ENCODE assay signal across 8 mouse cellular contexts in genomic region chr5:135012671-135013441, GRCm38 (mm10). TPM values are rescaled to one million over a fixed set of nuclear protein-coding genes. Genes with fewer than 3 reads are reported as not detected.
A peak's percentile ranks its signal among the peaks of the same experiment; 100 is the strongest.
DNase-seq lines count a peak whose midpoint lies in the region; ATAC-seq and TF ChIP-seq lines count a peak whose summit lies in the region.

No protein-coding gene starts in this region.

- ATAC-seq in hindbrain, embryonic 16.5 days: no peak
- ATAC-seq in hindbrain, postnatal 0 days: no peak
- ATAC-seq in limb, embryonic 11.5 days (ENCODE audit: insufficient number of reproducible peaks, low FRiP score, low TSS enrichment, low read depth): no peak
- no peak for ATAC-seq in stomach, postnatal 0 days (ENCODE audit: low FRiP score, low TSS enrichment)

- peak; percentile 67 for TF ChIP-seq CTCF in hindbrain, postnatal 0 days (IDR thresholded peaks at IDR 0.05; ENCODE audit: low read depth)
- TF ChIP-seq CTCF in stomach, postnatal 0 days (IDR thresholded peaks at IDR 0.05; ENCODE audit: low read depth): peak; percentile 71

- no peaks in the 10 kb centered on the region for H3K36me3 ChIP-seq in hindbrain, embryonic 10.5 days
- H3K36me3 ChIP-seq in hindbrain, embryonic 16.5 days (ENCODE audit: control insufficient read depth, insufficient read depth, low read length): no peaks in the 10 kb centered on the region
- no peaks in the 10 kb centered on the region for H3K36me3 ChIP-seq in hindbrain, postnatal 0 days (ENCODE audit: insufficient read depth, low read length)
- no peaks in the 10 kb centered on the region for H3K36me3 ChIP-seq in limb, embryonic 11.5 days (ENCODE audit: control insufficient read depth, insufficient read depth, low read length)
- no peaks in the 10 kb centered on the region for H3K36me3 ChIP-seq in stomach, postnatal 0 days (ENCODE audit: control insufficient read depth, insufficient read depth, low read length)

- H3K4me2 ChIP-seq in hindbrain, embryonic 16.5 days (ENCODE audit: low read length): no peak overlapping the region; the same call in 1 of the 2 replicates
- peak overlapping the region; percentile 41 for H3K4me2 ChIP-seq in hindbrain, postnatal 0 days (ENCODE audit: low read depth, low read length)
- peak overlapping the region; percentile 27 for H3K4me2 ChIP-seq in limb, embryonic 11.5 days (ENCODE audit: low read depth, severe bottlenecking)
- H3K4me2 ChIP-seq in stomach, postnatal 0 days (replicated peaks; ENCODE audit: low read depth): peak overlapping the region; percentile 42

- H3K27me3 ChIP-seq in hindbrain, embryonic 10.5 days (ENCODE audit: insufficient read depth, poor library complexity, severe bottlenecking): peaks cover 16% of the 10 kb centered on the region
- H3K27me3 ChIP-seq in hindbrain, embryonic 16.5 days (replicated peaks; ENCODE audit: control insufficient read depth, insufficient read depth, low read length): no peaks in the 10 kb centered on the region
- H3K27me3 ChIP-seq in hindbrain, postnatal 0 days (ENCODE audit: insufficient read depth, low read length): no peaks in the 10 kb centered on the region
- no peaks in the 10 kb centered on the region for H3K27me3 ChIP-seq in limb, embryonic 11.5 days (ENCODE audit: control insufficient read depth, insufficient read depth, low read length)
- H3K27me3 ChIP-seq in stomach, postnatal 0 days (ENCODE audit: control insufficient read depth, insufficient read depth, low read length): no peaks in the 10 kb centered on the region

- no peak overlapping the region for H3K9ac ChIP-seq in hindbrain, embryonic 16.5 days (ENCODE audit: low read depth, low read length)
- no peak overlapping the region for H3K9ac ChIP-seq in hindbrain, postnatal 0 days (replicated peaks; ENCODE audit: low read length)
- no peak overlapping the region for H3K9ac ChIP-seq in limb, embryonic 11.5 days (ENCODE audit: low read length)
- H3K9ac ChIP-seq in stomach, postnatal 0 days (ENCODE audit: low read length): no peak overlapping the region

- 3% methylated on average over 16 of the region's 16 CpGs for WGBS in hindbrain, embryonic 10.5 days
- 3% methylated on average over 14 of the region's 16 CpGs for WGBS in hindbrain, embryonic 16.5 days
- 4% methylated on average over 15 of the region's 16 CpGs for WGBS in hindbrain, postnatal 0 days
- 2% methylated on average over 16 of the region's 16 CpGs for whole genome bisulfite sequencing in limb, embryonic 11.5 days
- WGBS in stomach, postnatal 0 days: 14% methylated on average over 13 of the region's 16 CpGs

- H3K4me3 ChIP-seq in hindbrain, embryonic 10.5 days: peak overlapping the region; percentile 41
- H3K4me3 ChIP-seq in hindbrain, embryonic 16.5 days (ENCODE audit: low read length): no peak overlapping the region
- H3K4me3 ChIP-seq in hindbrain, postnatal 0 days (ENCODE audit: low read length): peak overlapping the region; percentile 8; the same call in 1 of the 2 replicates
- H3K4me3 ChIP-seq in limb, embryonic 11.5 days (ENCODE audit: low read depth, low read length): no peak overlapping the region
- peak overlapping the region; percentile 18; the same call in 1 of the 2 replicates for H3K4me3 ChIP-seq in stomach, postnatal 0 days (ENCODE audit: low read depth, low read length)

- TF ChIP-seq EP300 in stomach, postnatal 0 days (optimal IDR thresholded peaks at IDR 0.05): no peak

- peak overlapping the region; percentile 62; the same call in 1 of the 2 replicates for H3K27ac ChIP-seq in hindbrain, embryonic 10.5 days
- H3K27ac ChIP-seq in hindbrain, embryonic 16.5 days (ENCODE audit: low read depth, low read length): no peak overlapping the region
- H3K27ac ChIP-seq in hindbrain, postnatal 0 days: peak overlapping the region; percentile 15; the same call in 1 of the 2 replicates
- H3K27ac ChIP-seq in limb, embryonic 11.5 days (replicated peaks; ENCODE audit: low read depth, low read length): no peak overlapping the region; the same call in 1 of the 2 replicates
- peak overlapping the region; percentile 65; the same call in 1 of the 2 replicates for H3K27ac ChIP-seq in stomach, postnatal 0 days (replicated peaks)

- H3K4me1 ChIP-seq in hindbrain, embryonic 10.5 days (replicated peaks): peaks cover 58% of the 10 kb centered on the region
- peaks cover 18% of the 10 kb centered on the region for H3K4me1 ChIP-seq in hindbrain, embryonic 16.5 days (ENCODE audit: control insufficient read depth, insufficient read depth, low read depth, low read length)
- H3K4me1 ChIP-seq in hindbrain, postnatal 0 days (ENCODE audit: insufficient read depth, low read length): peaks cover 4% of the 10 kb centered on the region
- peaks cover 10% of the 10 kb centered on the region; the same call in 1 of the 2 replicates for H3K4me1 ChIP-seq in limb, embryonic 11.5 days (ENCODE audit: control insufficient read depth, insufficient read depth, low read length)
- H3K4me1 ChIP-seq in stomach, postnatal 0 days (replicated peaks; ENCODE audit: control insufficient read depth, insufficient read depth): peaks cover 3% of the 10 kb centered on the region; the same call in 1 of the 2 replicates

- peak; percentile 84 for DNase-seq in hindbrain, embryonic 10.5 days (ENCODE audit: low spot score)
- DNase-seq in c-Kit-positive CD71-positive TER-119-positive erythroid progenitor cells, embryonic 14.5 days (ENCODE audit: low spot score): peak; percentile 84
- DNase-seq in gastrocnemius, adult 18-20 months (ENCODE audit: low spot score): peak; percentile 78
- DNase-seq in hindbrain, postnatal 0 days (ENCODE audit: low spot score): peak; percentile 81
- DNase-seq in limb, embryonic 11.5 days (ENCODE audit: low spot score): peak; percentile 87
- DNase-seq in naive thymus-derived CD4-positive, alpha-beta T cell, adult 2 months (ENCODE audit: low read depth): peak; percentile 92
- peak; percentile 85 for DNase-seq in stomach, postnatal 0 days (ENCODE audit: low spot score)

- H3K9me3 ChIP-seq in hindbrain, embryonic 10.5 days: no peaks in the 10 kb centered on the region
- no peaks in the 10 kb centered on the region for H3K9me3 ChIP-seq in hindbrain, embryonic 16.5 days (ENCODE audit: control insufficient read depth, low read length)
- no peaks in the 10 kb centered on the region for H3K9me3 ChIP-seq in hindbrain, postnatal 0 days (ENCODE audit: low read length)
- H3K9me3 ChIP-seq in limb, embryonic 11.5 days (ENCODE audit: control insufficient read depth, low read length): no peaks in the 10 kb centered on the region
- no peaks in the 10 kb centered on the region for H3K9me3 ChIP-seq in stomach, postnatal 0 days (ENCODE audit: control insufficient read depth, low read length)

RNA-seq across cellular contexts. Expression of gene Abhd11, which starts 3.9 kb away (rescaled TPM):
- 42.2 and 43.6 TPM in 2 replicates for polyA plus RNA-seq in hindbrain, embryonic 10.5 days (2016; fragmentation: Nextera tagmentation; extraction: Ambion mirVana)
- polyA plus RNA-seq in hindbrain, embryonic 16.5 days (2015; fragmentation: Nextera tagmentation; extraction: Ambion mirVana): 73.3 and 82.1 TPM in 2 replicates
- 10 to 100 TPM; 45.1 to 49.8 TPM for total RNA-seq in gastrocnemius, adult 18-20 months (2021)
- total RNA-seq in hindbrain, postnatal 0 days (2014; rRNA removed): 60.7 and 72.4 TPM in 2 replicates
- polyA plus RNA-seq in hindbrain, postnatal 0 days (2015; fragmentation: Nextera tagmentation; extraction: Ambion mirVana): 81.7 and 83.7 TPM in 2 replicates
- polyA plus RNA-seq in limb, embryonic 11.5 days (2014; fragmentation: Nextera tagmentation; extraction: Ambion mirVana): 27.8 and 28.5 TPM in 2 replicates
- 56.5 and 64.0 TPM in 2 replicates for polyA plus RNA-seq in stomach, postnatal 0 days (2015; fragmentation: Nextera tagmentation; extraction: Ambion mirVana)

RNA-seq across cellular contexts. Expression of gene Stx1a, which starts 10.4 kb away (rescaled TPM):
- 17.0 and 20.5 TPM in 2 replicates for polyA plus RNA-seq in hindbrain, embryonic 10.5 days (2016; fragmentation: Nextera tagmentation; extraction: Ambion mirVana)
- 147 and 162 TPM in 2 replicates for polyA plus RNA-seq in hindbrain, embryonic 16.5 days (2015; fragmentation: Nextera tagmentation; extraction: Ambion mirVana)
- under 1 TPM; 0.18 to 0.40 TPM for total RNA-seq in gastrocnemius, adult 18-20 months (2021)
- total RNA-seq in hindbrain, postnatal 0 days (2014; rRNA removed): 141 and 149 TPM in 2 replicates
- 118 and 126 TPM in 2 replicates for polyA plus RNA-seq in hindbrain, postnatal 0 days (2015; fragmentation: Nextera tagmentation; extraction: Ambion mirVana)
- polyA plus RNA-seq in limb, embryonic 11.5 days (2014; fragmentation: Nextera tagmentation; extraction: Ambion mirVana): 8.2 and 10.2 TPM in 2 replicates
- 5.3 TPM in 2 replicates for polyA plus RNA-seq in stomach, postnatal 0 days (2015; fragmentation: Nextera tagmentation; extraction: Ambion mirVana)

RNA-seq across cellular contexts. Expression of gene Cldn3, which starts 26.8 kb away (rescaled TPM):
- 7.9 and 16.3 TPM in 2 replicates for polyA plus RNA-seq in hindbrain, embryonic 10.5 days (2016; fragmentation: Nextera tagmentation; extraction: Ambion mirVana)
- 4.2 and 4.6 TPM in 2 replicates for polyA plus RNA-seq in hindbrain, embryonic 16.5 days (2015; fragmentation: Nextera tagmentation; extraction: Ambion mirVana)
- total RNA-seq in gastrocnemius, adult 18-20 months (2021): under 1 TPM; 0.18 to 0.36 TPM
- 3.6 and 10.5 TPM in 2 replicates for total RNA-seq in hindbrain, postnatal 0 days (2014; rRNA removed)
- polyA plus RNA-seq in hindbrain, postnatal 0 days (2015; fragmentation: Nextera tagmentation; extraction: Ambion mirVana): 4.7 and 5.9 TPM in 2 replicates
- polyA plus RNA-seq in limb, embryonic 11.5 days (2014; fragmentation: Nextera tagmentation; extraction: Ambion mirVana): 3.4 and 4.3 TPM in 2 replicates
- polyA plus RNA-seq in stomach, postnatal 0 days (2015; fragmentation: Nextera tagmentation; extraction: Ambion mirVana): 15.4 and 16.2 TPM in 2 replicates

RNA-seq across cellular contexts. Expression of gene Dnajc30, which starts 51.1 kb away (rescaled TPM):
- 24.5 and 30.4 TPM in 2 replicates for polyA plus RNA-seq in hindbrain, embryonic 10.5 days (2016; fragmentation: Nextera tagmentation; extraction: Ambion mirVana)
- polyA plus RNA-seq in hindbrain, embryonic 16.5 days (2015; fragmentation: Nextera tagmentation; extraction: Ambion mirVana): 44.0 and 45.3 TPM in 2 replicates
- 10 to 100 TPM; 26.7 to 28.1 TPM for total RNA-seq in gastrocnemius, adult 18-20 months (2021)
- total RNA-seq in hindbrain, postnatal 0 days (2014; rRNA removed): 14.7 and 19.6 TPM in 2 replicates
- polyA plus RNA-seq in hindbrain, postnatal 0 days (2015; fragmentation: Nextera tagmentation; extraction: Ambion mirVana): 43.4 and 45.3 TPM in 2 replicates
- polyA plus RNA-seq in limb, embryonic 11.5 days (2014; fragmentation: Nextera tagmentation; extraction: Ambion mirVana): 33.3 and 34.1 TPM in 2 replicates
- 24.3 and 26.1 TPM in 2 replicates for polyA plus RNA-seq in stomach, postnatal 0 days (2015; fragmentation: Nextera tagmentation; extraction: Ambion mirVana)

RNA-seq across cellular contexts. Expression of gene Bud23, which starts 51.9 kb away (rescaled TPM):
- polyA plus RNA-seq in hindbrain, embryonic 10.5 days (2016; fragmentation: Nextera tagmentation; extraction: Ambion mirVana): 155 and 160 TPM in 2 replicates
- 77.0 and 81.1 TPM in 2 replicates for polyA plus RNA-seq in hindbrain, embryonic 16.5 days (2015; fragmentation: Nextera tagmentation; extraction: Ambion mirVana)
- total RNA-seq in gastrocnemius, adult 18-20 months (2021): 10 to 100 TPM; 28.2 to 35.7 TPM
- 44.8 and 52.2 TPM in 2 replicates for total RNA-seq in hindbrain, postnatal 0 days (2014; rRNA removed)
- 64.5 TPM in 2 replicates for polyA plus RNA-seq in hindbrain, postnatal 0 days (2015; fragmentation: Nextera tagmentation; extraction: Ambion mirVana)
- 156 and 157 TPM in 2 replicates for polyA plus RNA-seq in limb, embryonic 11.5 days (2014; fragmentation: Nextera tagmentation; extraction: Ambion mirVana)
- 46.8 and 51.9 TPM in 2 replicates for polyA plus RNA-seq in stomach, postnatal 0 days (2015; fragmentation: Nextera tagmentation; extraction: Ambion mirVana)

Comparison
In these comparisons a context has a peak if more than half of its experiments do, and no peak if none do; other contexts are left out.
1. H3K27ac ChIP-seq: peak in hindbrain, embryonic 10.5 days (single experiment), hindbrain, postnatal 0 days (single experiment) and stomach, postnatal 0 days (single experiment); none in hindbrain, embryonic 16.5 days (single experiment) and limb, embryonic 11.5 days (single experiment).
2. H3K4me3 ChIP-seq: peak in hindbrain, embryonic 10.5 days (single experiment), hindbrain, postnatal 0 days (single experiment) and stomach, postnatal 0 days (single experiment); none in hindbrain, embryonic 16.5 days (single experiment) and limb, embryonic 11.5 days (single experiment).
3. Peak in every context shown above with its lines, with median percentiles within 50 percentile points of each other: DNase-seq.